Mouse (Mus musculus): ENCODE data around the gene Gm10153. TPM values are rescaled to one million over a fixed set of nuclear protein-coding genes. Genes with fewer than 3 reads are reported as not detected.
"Not testable (repeated sequence)": the region's sequence is repeated elsewhere in the genome, so short reads cannot be mapped to it uniquely, and the experiment has no call there.

Gene Gm10153
- polyA plus RNA-seq (2014; fragmentation: Nextera tagmentation; extraction: Ambion mirVana): not detected in 2 replicates

DNA sequence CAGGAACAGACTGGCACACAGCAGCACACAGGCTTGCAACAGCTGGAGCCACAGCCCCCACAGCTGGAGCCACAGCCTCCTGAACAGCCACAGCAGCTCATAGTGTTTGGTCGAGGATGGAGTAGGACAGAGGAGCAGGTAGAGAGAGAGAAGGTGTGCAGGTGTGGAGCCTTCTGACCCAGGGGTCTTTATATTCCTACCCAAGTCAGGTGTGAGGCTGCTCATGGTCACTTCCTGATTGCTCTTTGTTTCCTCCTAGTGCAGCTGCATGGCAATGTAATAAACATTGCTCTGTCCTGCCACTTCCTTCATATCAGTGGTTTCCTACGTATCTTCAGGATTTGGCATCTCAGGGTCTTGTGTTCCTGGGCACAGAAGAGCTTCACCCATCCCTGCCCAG is at the start of gene Gm10153:
Gm10153 (minus strand) TSS at position 101 of the 400 bp plus-strand sequence.
- Histone ChIP-seq H3K27ac (ENCODE audit: low read depth, low read length) (no peak within 1 kb of the TSS), H3K4me2 (no peak within 1 kb of the TSS), H3K4me3 (ENCODE audit: low read depth, low read length) (no peak within 1 kb of the TSS), H3K4me1 (ENCODE audit: control insufficient read depth, insufficient read depth, low read length) (no peaks in the 10 kb centered on the region), H3K9me3 (replicated peaks; ENCODE audit: control insufficient read depth, low read length) (no peaks in the 10 kb centered on the region), H3K27me3 (ENCODE audit: control insufficient read depth, insufficient read depth, low read length) (no peaks in the 10 kb centered on the region), H3K36me3 (ENCODE audit: control insufficient read depth, insufficient read depth, low read length) (no peaks in the 10 kb centered on the region), H3K9ac (ENCODE audit: low read depth, low read length) (no peak within 1 kb of the TSS)
- no peak for ATAC-seq (replicated peaks; ENCODE audit: insufficient number of reproducible peaks, low FRiP score, low TSS enrichment)
- WGBS (ENCODE audit: insufficient replicate concordance): 45% methylated on average over 2 of the region's 2 CpGs

DNA sequence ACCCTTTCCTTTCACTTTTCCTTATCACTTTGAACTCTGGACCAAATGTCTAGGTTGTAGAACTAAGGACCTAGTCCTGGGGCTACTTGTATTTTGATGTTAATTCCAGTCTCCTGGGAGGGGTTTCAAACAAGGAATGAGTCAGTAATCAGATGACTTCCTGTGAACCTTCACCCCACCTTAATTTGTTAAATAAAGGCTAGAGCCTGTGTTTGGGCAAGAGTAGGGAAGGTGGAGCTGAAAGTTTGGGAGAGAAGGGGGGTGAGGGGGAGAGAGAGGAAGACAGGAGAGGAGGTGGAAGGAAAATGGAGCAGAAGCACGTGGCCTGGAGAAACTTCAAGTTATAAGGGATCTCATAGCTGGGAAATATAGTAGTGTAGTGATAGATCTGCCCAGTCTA is 41.4 kb upstream of the Gm10153 start:
- no peak for ATAC-seq (replicated peaks; ENCODE audit: insufficient number of reproducible peaks, low FRiP score, low TSS enrichment)
- WGBS (ENCODE audit: insufficient replicate concordance): 37% methylated on average over 1 of the region's 1 CpGs
- H3K9me3 ChIP-seq (replicated peaks; ENCODE audit: control insufficient read depth, low read length): peaks cover 7% of the 10 kb centered on the region
- H3K4me2 ChIP-seq: no peak overlapping the region
- H3K27me3 ChIP-seq (ENCODE audit: control insufficient read depth, insufficient read depth, low read length): no peaks in the 10 kb centered on the region
- H3K4me3 ChIP-seq (ENCODE audit: low read depth, low read length): no peak overlapping the region
- no peaks in the 10 kb centered on the region for H3K36me3 ChIP-seq (ENCODE audit: control insufficient read depth, insufficient read depth, low read length)
- H3K4me1 ChIP-seq (ENCODE audit: control insufficient read depth, insufficient read depth, low read length): no peaks in the 10 kb centered on the region
- no peak overlapping the region for H3K27ac ChIP-seq (ENCODE audit: low read depth, low read length)
- H3K9ac ChIP-seq (ENCODE audit: low read depth, low read length): no peak overlapping the region

DNA sequence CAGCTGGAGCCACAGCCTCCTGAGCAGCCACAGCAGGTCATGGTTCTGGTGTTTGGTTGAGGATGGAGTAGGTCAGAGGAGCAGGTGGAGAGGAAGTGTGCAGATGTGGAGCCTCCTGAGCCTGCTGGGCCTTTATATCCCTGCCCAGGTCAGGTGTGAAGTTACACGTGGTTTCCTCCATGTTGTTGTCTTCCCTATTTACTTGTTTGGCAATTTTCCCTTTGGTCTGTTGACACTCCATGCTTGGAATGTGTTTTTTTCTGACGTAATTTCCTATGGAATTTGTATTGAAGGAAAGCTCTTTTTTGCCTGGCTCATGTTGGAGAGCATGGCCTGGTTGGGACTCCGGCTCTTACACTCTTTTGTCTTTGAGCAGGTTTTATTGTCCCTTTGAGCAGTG is 39.7 kb upstream of the Gm10153 start, which contains the start of gene Krtap5-5:
Krtap5-5 (minus strand) TSS at position 101 of the 400 bp plus-strand sequence.
- WGBS (ENCODE audit: insufficient replicate concordance): 57% methylated on average over 3 of the region's 3 CpGs
- not testable (repeated sequence) for H3K36me3 ChIP-seq (ENCODE audit: control insufficient read depth, insufficient read depth, low read length); H3K4me2 ChIP-seq; H3K4me3 ChIP-seq (ENCODE audit: low read depth, low read length); H3K9me3 ChIP-seq (replicated peaks; ENCODE audit: control insufficient read depth, low read length); H3K4me1 ChIP-seq (ENCODE audit: control insufficient read depth, insufficient read depth, low read length); H3K27me3 ChIP-seq (ENCODE audit: control insufficient read depth, insufficient read depth, low read length); ATAC-seq (replicated peaks; ENCODE audit: insufficient number of reproducible peaks, low FRiP score, low TSS enrichment); H3K9ac ChIP-seq (ENCODE audit: low read depth, low read length); H3K27ac ChIP-seq (ENCODE audit: low read depth, low read length)

DNA sequence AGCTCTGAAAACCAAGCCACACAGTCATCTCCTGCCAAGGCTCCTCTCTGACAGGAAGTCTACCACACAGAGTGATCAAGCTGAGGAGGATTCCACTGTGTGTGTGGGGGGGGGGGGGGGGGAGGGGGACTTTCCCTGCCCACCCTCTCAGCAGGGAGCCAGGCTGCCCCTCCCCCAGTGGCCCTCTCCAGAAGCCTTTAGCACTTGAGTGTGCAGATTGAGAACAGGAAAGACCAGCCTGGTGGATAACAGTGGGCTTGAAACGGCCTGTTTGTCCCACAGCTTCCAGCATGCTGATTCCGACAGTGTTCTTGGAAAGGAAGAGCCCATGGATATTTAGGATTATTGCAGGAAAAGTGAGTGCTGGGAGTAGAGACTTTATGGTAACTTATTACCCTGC is 34.3 kb upstream of the Gm10153 start:
- Histone ChIP-seq H3K4me3 (ENCODE audit: low read depth, low read length) (no peak overlapping the region), H3K27me3 (ENCODE audit: control insufficient read depth, insufficient read depth, low read length) (no peaks in the 10 kb centered on the region), H3K36me3 (ENCODE audit: control insufficient read depth, insufficient read depth, low read length) (no peaks in the 10 kb centered on the region), H3K9ac (ENCODE audit: low read depth, low read length) (no peak overlapping the region), H3K4me2 (no peak overlapping the region), H3K27ac (ENCODE audit: low read depth, low read length) (no peak overlapping the region), H3K4me1 (ENCODE audit: control insufficient read depth, insufficient read depth, low read length) (0 out of 2 replicates have a peak, but pooled peaks cover 4% of the 10 kb centered on the region), H3K9me3 (replicated peaks; ENCODE audit: control insufficient read depth, low read length) (no peaks in the 10 kb centered on the region)
- no peak for ATAC-seq (replicated peaks; ENCODE audit: insufficient number of reproducible peaks, low FRiP score, low TSS enrichment)
- 10% methylated on average over 2 of the region's 2 CpGs for whole genome bisulfite sequencing (ENCODE audit: insufficient replicate concordance)

DNA sequence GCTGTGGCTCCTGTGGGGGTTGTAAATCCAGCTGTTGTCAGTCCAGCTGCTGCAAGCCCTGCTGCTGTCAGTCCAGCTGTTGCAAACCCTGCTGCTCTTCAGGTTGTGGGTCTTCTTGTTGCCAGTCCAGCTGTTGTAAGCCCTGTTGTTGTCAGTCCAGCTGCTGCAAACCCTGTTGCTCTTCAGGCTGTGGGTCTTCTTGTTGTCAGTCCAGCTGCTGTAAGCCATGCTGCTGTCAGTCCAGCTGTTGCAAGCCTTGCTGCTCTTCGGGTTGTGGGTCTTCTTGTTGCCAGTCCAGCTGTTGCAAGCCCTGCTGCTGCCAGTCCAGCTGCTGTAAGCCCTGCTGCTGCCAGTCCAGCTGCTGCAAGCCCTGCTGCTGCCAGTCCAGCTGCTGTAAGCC is 21.9 kb upstream of the Gm10153 start:
- WGBS (ENCODE audit: insufficient replicate concordance): 57% methylated on average over 1 of the region's 1 CpGs
- H3K4me1 ChIP-seq (ENCODE audit: control insufficient read depth, insufficient read depth, low read length); H3K27me3 ChIP-seq (ENCODE audit: control insufficient read depth, insufficient read depth, low read length); H3K36me3 ChIP-seq (ENCODE audit: control insufficient read depth, insufficient read depth, low read length); H3K4me3 ChIP-seq (ENCODE audit: low read depth, low read length); H3K27ac ChIP-seq (ENCODE audit: low read depth, low read length); H3K9me3 ChIP-seq (replicated peaks; ENCODE audit: control insufficient read depth, low read length); H3K9ac ChIP-seq (ENCODE audit: low read depth, low read length); ATAC-seq (replicated peaks; ENCODE audit: insufficient number of reproducible peaks, low FRiP score, low TSS enrichment); H3K4me2 ChIP-seq: not testable (repeated sequence)

DNA sequence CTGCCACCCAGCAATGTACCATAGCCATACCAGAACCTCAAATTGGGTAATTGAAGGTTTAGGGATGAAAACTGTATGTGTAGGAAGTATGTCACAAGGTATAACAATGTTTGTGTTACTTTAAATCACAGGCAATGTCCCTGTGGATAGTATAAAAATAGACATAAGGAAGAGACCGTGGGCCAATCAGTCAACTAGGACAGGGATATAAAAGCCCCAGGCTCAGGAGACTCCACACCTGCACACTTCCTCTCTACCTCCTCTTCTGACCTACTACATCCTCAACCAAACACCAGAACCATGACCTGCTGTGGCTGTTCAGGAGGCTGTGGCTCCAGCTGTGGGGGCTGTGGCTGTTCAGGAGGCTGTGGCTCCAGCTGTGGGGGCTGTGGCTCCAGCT is 21.4 kb upstream of the Gm10153 start, which contains the start of gene Gm7579:
Gm7579 (plus strand) TSS at position 301 of the 400 bp plus-strand sequence.
- Histone ChIP-seq H3K9ac (ENCODE audit: low read depth, low read length) (no peak within 1 kb of the TSS), H3K4me2 (no peak within 1 kb of the TSS), H3K27me3 (ENCODE audit: control insufficient read depth, insufficient read depth, low read length) (no peaks in the 10 kb centered on the region), H3K27ac (ENCODE audit: low read depth, low read length) (no peak within 1 kb of the TSS), H3K4me3 (ENCODE audit: low read depth, low read length) (no peak within 1 kb of the TSS), H3K4me1 (ENCODE audit: control insufficient read depth, insufficient read depth, low read length) (no peaks in the 10 kb centered on the region), H3K36me3 (ENCODE audit: control insufficient read depth, insufficient read depth, low read length) (no peaks in the 10 kb centered on the region), H3K9me3 (replicated peaks; ENCODE audit: control insufficient read depth, low read length) (no peaks in the 10 kb centered on the region)
- WGBS (ENCODE audit: insufficient replicate concordance): 61% methylated on average over 1 of the region's 1 CpGs
- no peak for ATAC-seq (replicated peaks; ENCODE audit: insufficient number of reproducible peaks, low FRiP score, low TSS enrichment)

DNA sequence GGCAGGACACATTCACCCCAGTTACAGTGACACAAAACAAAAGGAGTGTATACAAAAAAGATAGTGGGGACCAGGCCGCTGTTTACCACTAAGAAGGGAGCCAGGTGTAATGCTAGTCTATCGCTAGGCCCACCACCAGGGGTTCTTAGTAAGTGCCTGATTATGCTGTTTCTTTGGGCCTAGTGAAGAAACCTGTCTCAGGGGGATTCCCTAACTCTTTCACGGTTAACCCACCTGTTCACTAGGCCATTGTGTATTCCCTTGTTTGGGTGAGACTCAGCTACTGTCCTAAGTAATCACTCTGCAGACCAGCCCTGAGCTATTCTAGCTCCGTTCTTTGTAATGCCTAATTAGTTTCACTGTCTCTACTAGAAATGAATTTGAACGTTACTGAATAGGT is 16.7 kb upstream of the Gm10153 start:
- not testable (repeated sequence) for H3K36me3 ChIP-seq (ENCODE audit: control insufficient read depth, insufficient read depth, low read length); H3K9ac ChIP-seq (ENCODE audit: low read depth, low read length); H3K27ac ChIP-seq (ENCODE audit: low read depth, low read length); H3K27me3 ChIP-seq (ENCODE audit: control insufficient read depth, insufficient read depth, low read length); H3K4me2 ChIP-seq; H3K4me1 ChIP-seq (ENCODE audit: control insufficient read depth, insufficient read depth, low read length); H3K9me3 ChIP-seq (replicated peaks; ENCODE audit: control insufficient read depth, low read length); H3K4me3 ChIP-seq (ENCODE audit: low read depth, low read length); ATAC-seq (replicated peaks; ENCODE audit: insufficient number of reproducible peaks, low FRiP score, low TSS enrichment)
- 73% methylated on average over 5 of the region's 5 CpGs for WGBS (ENCODE audit: insufficient replicate concordance)

DNA sequence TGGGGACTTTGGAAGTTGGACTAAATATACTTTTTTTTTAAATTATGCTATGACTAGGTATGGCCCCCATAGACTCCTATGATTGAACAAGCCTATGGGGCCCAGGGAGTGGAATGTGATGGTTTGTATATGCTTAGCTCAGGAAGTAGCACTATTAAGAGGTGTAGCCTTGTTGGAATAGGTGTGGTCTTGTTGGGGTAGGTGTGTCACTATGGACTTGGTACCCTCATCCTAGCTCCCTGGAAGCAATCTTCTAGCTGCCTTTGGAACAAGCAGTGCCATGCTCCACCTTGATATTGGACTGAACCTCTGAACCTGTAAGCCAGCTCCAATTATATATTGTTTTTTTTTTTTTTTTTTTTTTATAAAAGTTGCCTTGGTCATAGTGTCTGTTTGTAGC is 15.3 kb upstream of the Gm10153 start:
- H3K27ac ChIP-seq (ENCODE audit: low read depth, low read length): no peak overlapping the region
- H3K4me1 ChIP-seq (ENCODE audit: control insufficient read depth, insufficient read depth, low read length): no peaks in the 10 kb centered on the region
- H3K27me3 ChIP-seq (ENCODE audit: control insufficient read depth, insufficient read depth, low read length): no peaks in the 10 kb centered on the region
- no peaks in the 10 kb centered on the region for H3K36me3 ChIP-seq (ENCODE audit: control insufficient read depth, insufficient read depth, low read length)
- ATAC-seq (replicated peaks; ENCODE audit: insufficient number of reproducible peaks, low FRiP score, low TSS enrichment): no peak
- no peak overlapping the region for H3K9ac ChIP-seq (ENCODE audit: low read depth, low read length)
- no peak overlapping the region for H3K4me2 ChIP-seq
- no peak overlapping the region for H3K4me3 ChIP-seq (ENCODE audit: low read depth, low read length)
- no peaks in the 10 kb centered on the region for H3K9me3 ChIP-seq (replicated peaks; ENCODE audit: control insufficient read depth, low read length)

DNA sequence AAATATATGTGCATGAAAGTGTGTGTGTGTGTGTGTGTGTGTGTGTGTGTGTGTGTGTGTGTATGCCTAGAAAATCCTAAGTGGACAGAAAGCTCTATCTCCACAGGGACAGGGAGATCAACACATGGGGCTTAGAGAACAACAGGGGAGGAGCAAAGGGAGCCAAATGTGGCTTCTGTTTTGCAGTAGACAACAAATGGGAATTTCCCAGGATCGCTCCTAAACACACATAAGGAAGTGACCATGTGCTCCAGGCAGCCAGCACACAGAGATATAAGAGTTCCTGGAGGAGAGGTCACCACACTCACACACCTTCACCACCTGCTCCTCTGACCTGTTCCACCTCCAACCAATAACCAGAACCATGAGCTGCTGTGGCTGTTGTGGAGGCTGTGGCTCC is 10.9 kb upstream of the Gm10153 start, which contains the start of gene Krtap5-3:
Krtap5-3 (plus strand) TSS at position 301 of the 400 bp plus-strand sequence.
- H3K9ac ChIP-seq (ENCODE audit: low read depth, low read length): no peak within 1 kb of the TSS
- H3K9me3 ChIP-seq (replicated peaks; ENCODE audit: control insufficient read depth, low read length): no peaks in the 10 kb centered on the region
- no peaks in the 10 kb centered on the region for H3K4me1 ChIP-seq (ENCODE audit: control insufficient read depth, insufficient read depth, low read length)
- H3K36me3 ChIP-seq (ENCODE audit: control insufficient read depth, insufficient read depth, low read length): no peaks in the 10 kb centered on the region
- no peak within 1 kb of the TSS for H3K4me2 ChIP-seq
- 68% methylated on average over 1 of the region's 1 CpGs for WGBS (ENCODE audit: insufficient replicate concordance)
- no peak within 1 kb of the TSS for H3K4me3 ChIP-seq (ENCODE audit: low read depth, low read length)
- no peaks in the 10 kb centered on the region for H3K27me3 ChIP-seq (ENCODE audit: control insufficient read depth, insufficient read depth, low read length)
- H3K27ac ChIP-seq (ENCODE audit: low read depth, low read length): no peak within 1 kb of the TSS
- ATAC-seq (replicated peaks; ENCODE audit: insufficient number of reproducible peaks, low FRiP score, low TSS enrichment): no peak

Data from heart, embryonic 11.5 days (tissue).